Comparison of ENCODE assay signal across 8 mouse cellular contexts in the genomic region with DNA sequence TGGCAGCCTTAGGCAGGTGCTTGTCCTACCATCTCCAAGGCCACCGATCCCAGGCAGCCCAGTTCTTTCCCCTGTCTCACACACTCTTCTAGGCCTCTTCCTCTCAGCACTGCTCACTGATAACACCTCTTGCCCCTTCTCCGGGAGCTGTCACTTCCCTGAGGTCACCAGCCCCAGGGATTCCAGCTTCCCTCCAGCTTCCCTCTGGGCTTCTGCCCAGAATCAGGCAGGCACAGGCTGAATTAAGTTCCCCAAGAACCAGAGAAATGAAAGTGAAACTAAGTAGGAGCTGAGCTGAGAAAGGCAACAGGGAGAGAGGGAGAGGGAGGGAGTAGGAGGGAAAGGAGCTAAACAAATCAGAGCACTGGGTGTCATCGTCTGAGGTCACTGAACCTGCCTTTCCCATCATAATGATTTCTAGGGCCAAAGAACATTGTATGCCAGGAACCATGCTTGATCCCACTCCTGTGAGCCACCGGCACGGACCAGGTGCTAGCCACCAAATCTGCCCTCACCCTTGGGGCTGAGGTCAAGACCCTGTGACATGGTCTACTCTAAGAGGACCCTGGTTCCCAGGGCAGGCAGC. TPM values are rescaled to one million over a fixed set of nuclear protein-coding genes. Genes with fewer than 3 reads are reported as not detected.
DNase-seq lines count a peak whose midpoint lies in the region; ATAC-seq and TF ChIP-seq lines count a peak whose summit lies in the region.

No protein-coding gene starts in this region.

- peak; percentile 75 for DNase-seq in CD4-positive helper T cell, adult 2 months (ENCODE audit: low read depth, low spot score)
- DNase-seq in adrenal gland, postnatal 25 days: peak; percentile 41
- peak; percentile 94 for DNase-seq in heart, postnatal 0 days (ENCODE audit: low spot score)
- DNase-seq in kidney, postnatal 14 days: peak; percentile 69
- DNase-seq in liver: peak; percentile 27
- peak; percentile 53 for DNase-seq in testis, postnatal 10 days (ENCODE audit: low spot score)

- 0 out of 2 replicates have a peak overlapping the region, but pooled peaks have one; percentile 31 for H3K4me2 ChIP-seq in forebrain, embryonic 12.5 days
- peak overlapping the region; percentile 68 for H3K4me2 ChIP-seq in heart, postnatal 0 days (ENCODE audit: low read depth, low read length)
- H3K4me2 ChIP-seq in midbrain, embryonic 15.5 days: 0 out of 2 replicates have a peak overlapping the region, but pooled peaks have one; percentile 6

- no peak for TF ChIP-seq CTCF in heart, postnatal 0 days (IDR thresholded peaks at IDR 0.05; ENCODE audit: low read depth)

- H3K9me3 ChIP-seq in forebrain, embryonic 12.5 days: no peaks in the 10 kb centered on the region
- H3K9me3 ChIP-seq in heart, postnatal 0 days (replicated peaks; ENCODE audit: control insufficient read depth, low read length): no peaks in the 10 kb centered on the region
- no peaks in the 10 kb centered on the region for H3K9me3 ChIP-seq in midbrain, embryonic 15.5 days

- peaks cover 30% of the 10 kb centered on the region for H3K4me1 ChIP-seq in forebrain, embryonic 12.5 days
- H3K4me1 ChIP-seq in heart, postnatal 0 days (ENCODE audit: control insufficient read depth, insufficient read depth): peaks cover 31% of the 10 kb centered on the region
- H3K4me1 ChIP-seq in midbrain, embryonic 15.5 days: 0 out of 2 replicates have a peak, but pooled peaks cover 12% of the 10 kb centered on the region

- peak overlapping the region; percentile 75 for H3K27ac ChIP-seq in forebrain, embryonic 12.5 days
- peak overlapping the region; percentile 99 for H3K27ac ChIP-seq in heart, postnatal 0 days (ENCODE audit: low read depth)
- peak overlapping the region; percentile 19; the same call in 1 of the 2 replicates for H3K27ac ChIP-seq in midbrain, embryonic 15.5 days

- TF ChIP-seq EP300 in heart, postnatal 0 days (IDR thresholded peaks at IDR 0.05; ENCODE audit: low read depth): no peak

- no peaks in the 10 kb centered on the region for H3K36me3 ChIP-seq in forebrain, embryonic 12.5 days (replicated peaks)
- no peaks in the 10 kb centered on the region; the same call in 1 of the 2 replicates for H3K36me3 ChIP-seq in heart, postnatal 0 days (replicated peaks; ENCODE audit: control insufficient read depth, insufficient read depth, low read length)
- H3K36me3 ChIP-seq in midbrain, embryonic 15.5 days (replicated peaks): no peaks in the 10 kb centered on the region

- 49% methylated on average over 5 of the region's 5 CpGs for WGBS in forebrain, embryonic 12.5 days
- 14% methylated on average over 5 of the region's 5 CpGs for WGBS in heart, postnatal 0 days
- 42% methylated on average over 5 of the region's 5 CpGs for WGBS in midbrain, embryonic 15.5 days

- ATAC-seq in forebrain, embryonic 12.5 days (ENCODE audit: low FRiP score): peak; percentile 7; the same call in 1 of the 2 replicates
- peak; percentile 81 for ATAC-seq in heart, postnatal 0 days (ENCODE audit: insufficient read depth, low read depth)
- 0 out of 2 replicates have a peak, but pooled peaks have one; percentile 51 for ATAC-seq in midbrain, embryonic 15.5 days (replicated peaks)

- no peaks in the 10 kb centered on the region for H3K27me3 ChIP-seq in forebrain, embryonic 12.5 days
- H3K27me3 ChIP-seq in heart, postnatal 0 days (ENCODE audit: control insufficient read depth, insufficient read depth, low read length): no peaks in the 10 kb centered on the region
- H3K27me3 ChIP-seq in midbrain, embryonic 15.5 days (replicated peaks): no peaks in the 10 kb centered on the region

- no peak overlapping the region for H3K9ac ChIP-seq in forebrain, embryonic 12.5 days
- H3K9ac ChIP-seq in heart, postnatal 0 days (replicated peaks; ENCODE audit: low read depth, low read length): peak overlapping the region; percentile 59
- H3K9ac ChIP-seq in midbrain, embryonic 15.5 days: no peak overlapping the region

- no peak overlapping the region for H3K4me3 ChIP-seq in forebrain, embryonic 12.5 days (replicated peaks)
- H3K4me3 ChIP-seq in heart, postnatal 0 days (ENCODE audit: low read depth, low read length): peak overlapping the region; percentile 45
- H3K4me3 ChIP-seq in midbrain, embryonic 15.5 days: no peak overlapping the region

RNA-seq across cellular contexts. Expression of gene Fam3b, which starts 20.4 kb away (rescaled TPM):
- total RNA-seq in adrenal gland, postnatal 25 days (2021): not detected in 2 replicates
- polyA plus RNA-seq in forebrain, embryonic 12.5 days (2016; fragmentation: Nextera tagmentation; extraction: Ambion mirVana): not detected in 2 replicates
- total RNA-seq in heart, postnatal 0 days (2014; rRNA removed; ENCODE audit: low replicate concordance): not detected in 2 replicates
- polyA plus RNA-seq in heart, postnatal 0 days (2015; fragmentation: Nextera tagmentation; extraction: Ambion mirVana): not detected in 2 replicates
- not detected in 2 replicates for polyA plus RNA-seq in midbrain, embryonic 15.5 days (2015; fragmentation: Nextera tagmentation; extraction: Ambion mirVana)

Comparison
In these comparisons a context has a peak if more than half of its experiments do, and no peak if none do; other contexts are left out.
1. DNase-seq: peak in every context shown above with its lines; median percentile 94 in heart, postnatal 0 days; 75 in CD4-positive helper T cell, adult 2 months; 69 in kidney, postnatal 14 days; 53 in testis, postnatal 10 days; 41 in adrenal gland, postnatal 25 days; 27 in liver.
2. ATAC-seq: peak in every context shown above with its lines; median percentile 81 in heart, postnatal 0 days; 51 in midbrain, embryonic 15.5 days; 7 in forebrain, embryonic 12.5 days.
3. H3K27ac ChIP-seq: peak in every context shown above with its lines; median percentile 99 in heart, postnatal 0 days; 75 in forebrain, embryonic 12.5 days; 19 in midbrain, embryonic 15.5 days.
4. H3K4me2 ChIP-seq: peak in every context shown above with its lines; median percentile 68 in heart, postnatal 0 days; 31 in forebrain, embryonic 12.5 days; 6 in midbrain, embryonic 15.5 days.